Mouse (Mus musculus) hindbrain, postnatal 0 days (tissue): Measurements from ENCODE around the gene Cldnd2. TPM values are rescaled to one million over a fixed set of nuclear protein-coding genes. Genes with fewer than 3 reads are reported as not detected.

Experiments
- ATAC-seq: fragments of 200-750 bp; cut with Nextera tagmentation; 2 replicates; pipeline ENCODE4 v1.8.0; 2017; ENCODE audit warnings: mild to moderate bottlenecking, moderate TSS enrichment, moderate library complexity
- DNase-seq: peaks from one replicate; pipeline ENCODE4 v3.0.0-alpha.2; 2015; ENCODE audit warnings: low spot score
- H3K27ac ChIP-seq: fragments of 300-500 bp; sonication (generic); 2 replicates; pipeline ENCODE4 v1.5.1; 2014; ENCODE audit warnings: mild to moderate bottlenecking
- H3K27me3 ChIP-seq: fragments of 300-500 bp; sonication (generic); 2 replicates; pipeline ENCODE4 v1.6.1; 2014; ENCODE audit warnings: low read length, mixed read lengths; ENCODE audit not compliant: insufficient read depth
- H3K36me3 ChIP-seq: fragments of 300-500 bp; sonication (generic); 2 replicates; pipeline ENCODE4 v1.6.1; 2014; ENCODE audit warnings: low read length, mixed read lengths; ENCODE audit not compliant: insufficient read depth
- H3K4me1 ChIP-seq: fragments of 300-500 bp; sonication (generic); 2 replicates; pipeline ENCODE4 v1.6.1; 2014; ENCODE audit warnings: antibody characterized with exemption, low read length, mixed read lengths; ENCODE audit not compliant: insufficient read depth
- H3K4me2 ChIP-seq: fragments of 300-500 bp; sonication (generic); 2 replicates; pipeline ENCODE4 v1.6.1; 2014; ENCODE audit warnings: low read depth, mild to moderate bottlenecking, low read length, moderate library complexity, mixed read lengths
- H3K4me3 ChIP-seq: fragments of 300-500 bp; sonication (generic); 2 replicates; pipeline ENCODE4 v1.5.1; 2014; ENCODE audit warnings: low read length
- H3K9ac ChIP-seq: fragments of 300-500 bp; sonication (generic); replicated peaks from 2 replicates; pipeline ENCODE4 v1.6.1; 2014; ENCODE audit warnings: mild to moderate bottlenecking, low read length, moderate library complexity, mixed read lengths
- H3K9me3 ChIP-seq: fragments of 300-500 bp; sonication (generic); 2 replicates; pipeline ENCODE4 v1.6.1; 2016; ENCODE audit warnings: low read length, mixed read lengths
- CTCF ChIP-seq: IDR thresholded peaks from 2 replicates; pipeline ENCODE4 v1.5.1; 2016; ENCODE audit warnings: antibody characterized with exemption, control low read depth, low read depth
- WGBS: fragments of 180-500 bp; shearing (Covaris S2); extraction: QIAGEN DNeasy Blood & Tissue Kit; methylation state at CpG from one replicate; pipeline ENCODE4 v1.1.7; 2014; 5-methylcytosine and 5-hydroxymethylcytosine counted together
- polyA plus RNA-seq: library from polyadenylated mRNA; unstranded; fragments of >200 nt; fragmentation: Nextera tagmentation; extraction: Ambion mirVana; gene quantifications from 2 replicates; pipeline ENCODE4 v1.2.1, GENCODE M21; 2015
- total RNA-seq: library from RNA; depleted of rRNA; stranded (reverse); fragments of >200 nt; gene quantifications from 2 replicates; pipeline ENCODE4 v1.2.3, GENCODE M21; 2014

Gene Cldnd2
- total and polyA plus RNA-seq, 2 experiments from 2014 or later: not detected

GRCm38 (mm10) chr7:43475706-43476105 is 35.1 kb downstream of the Cldnd2 start:
- WGBS: 22% methylated on average over 23 of the region's 23 CpGs
- Histone ChIP-seq H3K4me2 (no peak overlapping the region), H3K27me3 (no peaks in the 10 kb centered on the region), H3K27ac (no peak overlapping the region), H3K4me3 (no peak overlapping the region), H3K36me3 (0 out of 2 replicates have a peak, but pooled peaks cover 2% of the 10 kb centered on the region), H3K4me1 (no peaks in the 10 kb centered on the region), H3K9ac (no peak overlapping the region), H3K9me3 (no peaks in the 10 kb centered on the region)
- ATAC-seq: peak; percentile 46; the same call in 1 of the 2 replicates
- peak; percentile 41 for DNase-seq
- TF ChIP-seq CTCF: peak; percentile 56

GRCm38 (mm10) chr7:43476376-43476775 is 35.8 kb downstream of the Cldnd2 start:
- ATAC-seq (no peak), DNase-seq (no peak)
- no peaks in the 10 kb centered on the region for H3K9me3 ChIP-seq
- no peak overlapping the region for H3K4me3 ChIP-seq
- 0 out of 2 replicates have a peak, but pooled peaks cover 2% of the 10 kb centered on the region for H3K36me3 ChIP-seq
- no peaks in the 10 kb centered on the region for H3K4me1 ChIP-seq
- no peaks in the 10 kb centered on the region for H3K27me3 ChIP-seq
- no peak overlapping the region for H3K4me2 ChIP-seq
- no peak for TF ChIP-seq CTCF
- WGBS: 19% methylated on average over 13 of the region's 13 CpGs
- H3K9ac ChIP-seq: no peak overlapping the region
- H3K27ac ChIP-seq: no peak overlapping the region

- TF ChIP-seq CTCF: no peak
- H3K4me1 ChIP-seq: peaks cover 6% of the 10 kb centered on the region; the same call in 1 of the 2 replicates
- H3K36me3 ChIP-seq: no peaks in the 10 kb centered on the region
- DNase-seq: no peak
- H3K9ac ChIP-seq: no peak overlapping the region
- no peak overlapping the region for H3K4me3 ChIP-seq
- H3K27ac ChIP-seq: no peak overlapping the region
- no peak overlapping the region for H3K4me2 ChIP-seq
- no peaks in the 10 kb centered on the region for H3K9me3 ChIP-seq
- H3K27me3 ChIP-seq: no peaks in the 10 kb centered on the region
- no peak for ATAC-seq
- 51% methylated on average over 3 of the region's 3 CpGs for WGBS
Measured at GRCm38 (mm10) chr7:43481191-43481590, 40.6 kb downstream of the Cldnd2 start.

DNA sequence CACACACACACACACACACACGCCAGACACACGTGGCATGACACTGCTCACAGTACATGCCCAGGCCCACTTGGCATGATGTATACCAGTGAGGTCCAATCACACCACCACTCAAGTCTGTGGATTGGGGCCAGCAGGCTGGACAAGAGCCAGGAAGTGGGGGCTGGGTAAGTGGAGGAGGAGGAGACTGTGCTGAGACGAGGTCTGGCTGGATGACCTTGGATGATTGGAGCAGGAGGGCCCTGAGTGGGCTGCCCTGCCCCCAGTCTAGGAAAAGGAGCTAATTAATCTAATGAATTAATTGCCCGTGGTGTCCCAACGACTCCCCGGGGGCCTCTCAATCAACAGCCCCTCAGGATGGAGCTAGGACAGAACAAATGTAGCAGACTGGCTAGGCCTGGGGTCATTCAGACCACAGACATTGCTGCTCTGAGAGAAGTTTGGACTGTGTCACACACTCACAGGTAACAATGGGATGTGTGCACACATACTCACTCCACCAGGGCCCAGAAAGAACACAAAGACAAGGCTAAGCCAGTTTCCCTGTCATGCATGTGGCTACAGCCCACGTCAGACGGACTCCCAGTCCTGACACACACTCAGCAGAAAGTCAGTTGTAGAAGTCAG is 41.6 kb downstream of the Cldnd2 start:
- Histone ChIP-seq H3K9me3 (no peaks in the 10 kb centered on the region), H3K27ac (no peak overlapping the region), H3K36me3 (no peaks in the 10 kb centered on the region), H3K4me1 (peaks cover 6% of the 10 kb centered on the region; the same call in 1 of the 2 replicates), H3K4me3 (no peak overlapping the region), H3K9ac (no peak overlapping the region), H3K27me3 (no peaks in the 10 kb centered on the region), H3K4me2 (no peak overlapping the region)
- WGBS: 34% methylated on average over 8 of the region's 8 CpGs
- TF ChIP-seq CTCF: no peak
- DNase-seq (peak; percentile 63), ATAC-seq (peak; percentile 79)

GRCm38 (mm10) chr7:43483236-43483635 is 42.7 kb downstream of the Cldnd2 start:
- Histone ChIP-seq H3K4me3 (no peak overlapping the region), H3K27ac (no peak overlapping the region), H3K9me3 (no peaks in the 10 kb centered on the region), H3K4me2 (no peak overlapping the region), H3K9ac (no peak overlapping the region), H3K27me3 (no peaks in the 10 kb centered on the region), H3K36me3 (no peaks in the 10 kb centered on the region), H3K4me1 (peaks cover 6% of the 10 kb centered on the region; the same call in 1 of the 2 replicates)
- DNase-seq (no peak), ATAC-seq (no peak)
- no peak for TF ChIP-seq CTCF
- 31% methylated on average over 10 of the region's 10 CpGs for WGBS

GRCm38 (mm10) chr7:43488646-43489045 is 48.1 kb downstream of the Cldnd2 start:
- Histone ChIP-seq H3K9ac (peak overlapping the region; percentile 91; the same call in 1 of the 2 replicates), H3K4me3 (peak overlapping the region; percentile 78), H3K27me3 (no peaks in the 10 kb centered on the region), H3K4me1 (peaks cover 8% of the 10 kb centered on the region; the same call in 1 of the 2 replicates), H3K36me3 (no peaks in the 10 kb centered on the region), H3K9me3 (no peaks in the 10 kb centered on the region), H3K4me2 (peak overlapping the region; percentile 73), H3K27ac (0 out of 2 replicates have a peak overlapping the region, but pooled peaks have one; percentile 82)
- 23% methylated on average over 5 of the region's 5 CpGs for WGBS
- ATAC-seq (peak; percentile 27), DNase-seq (peak; percentile 18)
- TF ChIP-seq CTCF: no peak; the same call in 1 of the 2 replicates

- no peaks in the 10 kb centered on the region for H3K36me3 ChIP-seq
Measured at GRCm38 (mm10) chr7:43489631-43490125, 49.1 kb downstream of the Cldnd2 start, which contains the start of gene Iglon5. Gene Iglon5 (minus strand): TSS chr7:43490075.

More at GRCm38 (mm10) chr7:43489631-43490125, 49.1 kb downstream of the Cldnd2 start, which contains the start of gene Iglon5:
- Histone ChIP-seq H3K27me3 (no peaks in the 10 kb centered on the region), H3K9ac (peak within 1 kb of the TSS; percentile 91), H3K4me2 (peak within 1 kb of the TSS; percentile 73), H3K4me1 (peaks cover 8% of the 10 kb centered on the region; the same call in 1 of the 2 replicates), H3K9me3 (no peaks in the 10 kb centered on the region), H3K27ac (peak within 1 kb of the TSS; percentile 82), H3K4me3 (peak within 1 kb of the TSS; percentile 78)
- DNase-seq (peak; percentile 24), ATAC-seq (peak; percentile 59)
- no peak for TF ChIP-seq CTCF
- 0% methylated on average over 16 of the region's 41 CpGs for whole genome bisulfite sequencing
